Mouse (Mus musculus) erythroblast, embryonic 14.5 days (primary cell): ENCODE results near the gene Stx4a. TPM values are rescaled to one million over a fixed set of nuclear protein-coding genes. Genes with fewer than 3 reads are reported as not detected.
A peak's percentile ranks its signal among the peaks of the same experiment; 100 is the strongest.

Source experiments
- H3K27me3 ChIP-seq: 2 replicates; pipeline ENCODE4 v1.6.1; 2012; ENCODE audit warnings: inconsistent platforms; ENCODE audit not compliant: control insufficient read depth
- H3K36me3 ChIP-seq: 2 replicates; pipeline ENCODE4 v1.6.1; 2012; ENCODE audit warnings: mild to moderate bottlenecking, inconsistent platforms; ENCODE audit not compliant: control insufficient read depth
- H3K4me1 ChIP-seq: 2 replicates; pipeline ENCODE4 v1.6.1; 2012; ENCODE audit warnings: inconsistent platforms; ENCODE audit not compliant: control insufficient read depth
- H3K4me3 ChIP-seq: replicated peaks from 2 replicates; pipeline ENCODE3; 2012; ENCODE audit warnings: moderate library complexity, mild to moderate bottlenecking, inconsistent platforms
- H3K9me3 ChIP-seq: 2 replicates; pipeline ENCODE4 v1.6.1; 2012; ENCODE audit warnings: low read length, inconsistent platforms, mixed read lengths; ENCODE audit not compliant: control insufficient read depth
- GATA1 ChIP-seq: IDR thresholded peaks from 2 replicates; pipeline ENCODE4 v1.6.1; 2012; ENCODE audit warnings: low read length, inconsistent platforms, mixed read lengths
- TAL1 ChIP-seq: IDR thresholded peaks from 3 replicates; pipeline ENCODE4 v1.6.1; 2012; ENCODE audit warnings: low read length, inconsistent platforms, mixed read lengths
- polyA plus RNA-seq: library from polyadenylated mRNA; stranded (reverse); fragments of >175 nt; gene quantifications from 2 replicates; pipeline ENCODE4 v1.2.3, GENCODE M21; 2012

Stx4a gene
- polyA plus RNA-seq, 1 experiment: 1.4 TPM

GRCm38 (mm10) chr7:127799211-127799610, 24.9 kb upstream of the Stx4a start:
- TF ChIP-seq GATA1 (no peak), TAL1 (no peak)
- H3K4me1 ChIP-seq: peaks cover 30% of the 10 kb centered on the region
- H3K27me3 ChIP-seq: no peaks in the 10 kb centered on the region
- no peak overlapping the region for H3K4me3 ChIP-seq
- no peaks in the 10 kb centered on the region for H3K9me3 ChIP-seq
- peaks cover 97% of the 10 kb centered on the region for H3K36me3 ChIP-seq

GRCm38 (mm10) chr7:127799738-127800137, 24.4 kb upstream of the Stx4a start:
- TF ChIP-seq GATA1 (no peak), TAL1 (no peak)
- no peak overlapping the region for H3K4me3 ChIP-seq
- H3K9me3 ChIP-seq: no peaks in the 10 kb centered on the region
- H3K36me3 ChIP-seq: peaks cover 95% of the 10 kb centered on the region
- peaks cover 35% of the 10 kb centered on the region for H3K4me1 ChIP-seq
- H3K27me3 ChIP-seq: no peaks in the 10 kb centered on the region

- Histone ChIP-seq H3K4me3 (peak within 1 kb of the TSS; percentile 40), H3K27me3 (no peaks in the 10 kb centered on the region), H3K36me3 (peaks cover 87% of the 10 kb centered on the region), H3K9me3 (no peaks in the 10 kb centered on the region), H3K4me1 (peaks cover 43% of the 10 kb centered on the region)
- TF ChIP-seq TAL1: no peak
- no peak for TF ChIP-seq GATA1
These were observed 23.6 kb upstream of the Stx4a start, which contains the start of gene Hsd3b7 for GRCm38 (mm10) chr7:127800435-127801009. TSS of gene Hsd3b7 (plus strand) at chr7:127800604.

GRCm38 (mm10) chr7:127801010-127801621, 23.0 kb upstream of the Stx4a start:
- Histone ChIP-seq H3K27me3 (no peaks in the 10 kb centered on the region), H3K9me3 (no peaks in the 10 kb centered on the region), H3K36me3 (peaks cover 81% of the 10 kb centered on the region), H3K4me1 (peaks cover 48% of the 10 kb centered on the region), H3K4me3 (peak overlapping the region; percentile 40)
- no peak for TF ChIP-seq GATA1
- TF ChIP-seq TAL1: no peak

- TF ChIP-seq TAL1 (no peak), GATA1 (no peak)
- peaks cover 59% of the 10 kb centered on the region for H3K4me1 ChIP-seq
- peaks cover 69% of the 10 kb centered on the region for H3K36me3 ChIP-seq
- no peaks in the 10 kb centered on the region for H3K9me3 ChIP-seq
- H3K27me3 ChIP-seq: no peaks in the 10 kb centered on the region
- H3K4me3 ChIP-seq: no peak overlapping the region
These were observed 21.8 kb upstream of the Stx4a start for GRCm38 (mm10) chr7:127802313-127802712.

GRCm38 (mm10) chr7:127808821-127809220, 15.3 kb upstream of the Stx4a start:
- TF ChIP-seq TAL1: no peak
- TF ChIP-seq GATA1: no peak
- Histone ChIP-seq H3K4me1 (peaks cover 48% of the 10 kb centered on the region), H3K36me3 (peaks cover 6% of the 10 kb centered on the region), H3K27me3 (no peaks in the 10 kb centered on the region), H3K9me3 (no peaks in the 10 kb centered on the region), H3K4me3 (no peak overlapping the region)

- Histone ChIP-seq H3K36me3 (no peaks in the 10 kb centered on the region), H3K27me3 (no peaks in the 10 kb centered on the region), H3K9me3 (no peaks in the 10 kb centered on the region), H3K4me1 (peaks cover 38% of the 10 kb centered on the region), H3K4me3 (no peak overlapping the region)
- TF ChIP-seq GATA1: no peak
- TF ChIP-seq TAL1: no peak
These were observed 14.2 kb upstream of the Stx4a start for GRCm38 (mm10) chr7:127809846-127810245.

- H3K4me1 ChIP-seq: peaks cover 34% of the 10 kb centered on the region
- no peaks in the 10 kb centered on the region for H3K27me3 ChIP-seq
- no peak overlapping the region for H3K4me3 ChIP-seq
- no peaks in the 10 kb centered on the region for H3K9me3 ChIP-seq
- TF ChIP-seq TAL1 (no peak), GATA1 (no peak)
- H3K36me3 ChIP-seq: no peaks in the 10 kb centered on the region
These were observed 13.4 kb upstream of the Stx4a start for GRCm38 (mm10) chr7:127810650-127811049.

- Histone ChIP-seq H3K4me1 (peaks cover 32% of the 10 kb centered on the region), H3K36me3 (no peaks in the 10 kb centered on the region), H3K9me3 (no peaks in the 10 kb centered on the region), H3K27me3 (no peaks in the 10 kb centered on the region), H3K4me3 (no peak overlapping the region)
- TF ChIP-seq GATA1 (no peak), TAL1 (no peak)
These were observed 12.9 kb upstream of the Stx4a start for GRCm38 (mm10) chr7:127811240-127811639.
